Mouse (Mus musculus): ENCODE measurements around the gene Cpsf4. TPM values are rescaled to one million over a fixed set of nuclear protein-coding genes. Genes with fewer than 3 reads are reported as not detected.
"Not testable (repeated sequence)": the region's sequence is repeated elsewhere in the genome, so short reads cannot be mapped to it uniquely, and the experiment has no call there.

Cpsf4 gene
- polyA plus RNA-seq (2014; fragmentation: Nextera tagmentation; extraction: Ambion mirVana): 27.3 and 31.9 TPM in 2 replicates

- WGBS: under 1% methylated on average over 50 of the region's 51 CpGs
- Histone ChIP-seq H3K9ac (ENCODE audit: low read depth, low read length) (peak within 1 kb of the TSS; percentile 88), H3K4me1 (replicated peaks; ENCODE audit: control insufficient read depth, insufficient read depth, low read length) (peaks cover 4% of the 10 kb centered on the region; the same call in 1 of the 2 replicates), H3K4me2 (replicated peaks; ENCODE audit: low read depth, low read length) (peak within 1 kb of the TSS; percentile 68), H3K9me3 (ENCODE audit: control insufficient read depth, low read length) (no peaks in the 10 kb centered on the region), H3K27ac (ENCODE audit: low read depth, low read length) (peak within 1 kb of the TSS; percentile 70), H3K36me3 (ENCODE audit: control insufficient read depth, insufficient read depth, low read length) (0 out of 2 replicates have a peak, but pooled peaks cover 3% of the 10 kb centered on the region), H3K27me3 (ENCODE audit: control insufficient read depth, insufficient read depth, low read length) (no peaks in the 10 kb centered on the region), H3K4me3 (ENCODE audit: low read depth, low read length) (peak within 1 kb of the TSS; percentile 90)
- ATAC-seq (ENCODE audit: low FRiP score): peak; percentile 97
- DNase-seq (ENCODE audit: low spot score): peak; percentile 100
Measured at GRCm38 (mm10) chr5:145166536-145167305, at the start of gene Cpsf4, which contains the start of gene Ptcd1. Gene Cpsf4 (plus strand): TSS chr5:145167213. Gene Ptcd1 (minus strand): TSS chr5:145167108.

- Histone ChIP-seq H3K4me1 (replicated peaks; ENCODE audit: control insufficient read depth, insufficient read depth, low read length) (no peaks in the 10 kb centered on the region), H3K4me3 (ENCODE audit: low read depth, low read length) (no peak overlapping the region), H3K4me2 (replicated peaks; ENCODE audit: low read depth, low read length) (no peak overlapping the region), H3K9me3 (ENCODE audit: control insufficient read depth, low read length) (no peaks in the 10 kb centered on the region), H3K27me3 (ENCODE audit: control insufficient read depth, insufficient read depth, low read length) (peaks cover 6% of the 10 kb centered on the region), H3K36me3 (ENCODE audit: control insufficient read depth, insufficient read depth, low read length) (no peaks in the 10 kb centered on the region), H3K27ac (ENCODE audit: low read depth, low read length) (no peak overlapping the region), H3K9ac (ENCODE audit: low read depth, low read length) (no peak overlapping the region)
- DNase-seq (ENCODE audit: low spot score) (no peak), ATAC-seq (ENCODE audit: low FRiP score) (no peak)
- 65% methylated on average over 6 of the region's 6 CpGs for WGBS
Measured at GRCm38 (mm10) chr5:145118005-145118404, 49.0 kb upstream of the Cpsf4 start.

GRCm38 (mm10) chr5:145118461-145118860, 48.6 kb upstream of the Cpsf4 start:
- Histone ChIP-seq H3K4me2 (replicated peaks; ENCODE audit: low read depth, low read length) (no peak overlapping the region), H3K27ac (ENCODE audit: low read depth, low read length) (no peak overlapping the region), H3K36me3 (ENCODE audit: control insufficient read depth, insufficient read depth, low read length) (no peaks in the 10 kb centered on the region), H3K9me3 (ENCODE audit: control insufficient read depth, low read length) (no peaks in the 10 kb centered on the region), H3K9ac (ENCODE audit: low read depth, low read length) (no peak overlapping the region), H3K4me3 (ENCODE audit: low read depth, low read length) (no peak overlapping the region), H3K4me1 (replicated peaks; ENCODE audit: control insufficient read depth, insufficient read depth, low read length) (no peaks in the 10 kb centered on the region), H3K27me3 (ENCODE audit: control insufficient read depth, insufficient read depth, low read length) (peaks cover 6% of the 10 kb centered on the region)
- no peak for ATAC-seq (ENCODE audit: low FRiP score)
- DNase-seq (ENCODE audit: low spot score): no peak
- 92% methylated on average over 5 of the region's 5 CpGs for WGBS

- no peak overlapping the region for H3K9ac ChIP-seq (ENCODE audit: low read depth, low read length)
- H3K27me3 ChIP-seq (ENCODE audit: control insufficient read depth, insufficient read depth, low read length): peaks cover 4% of the 10 kb centered on the region
- no peak overlapping the region for H3K4me3 ChIP-seq (ENCODE audit: low read depth, low read length)
- WGBS: 87% methylated on average over 2 of the region's 2 CpGs
- no peaks in the 10 kb centered on the region for H3K9me3 ChIP-seq (ENCODE audit: control insufficient read depth, low read length)
- DNase-seq (ENCODE audit: low spot score) (peak; percentile 22), ATAC-seq (ENCODE audit: low FRiP score) (no peak)
- no peak overlapping the region for H3K4me2 ChIP-seq (replicated peaks; ENCODE audit: low read depth, low read length)
- H3K36me3 ChIP-seq (ENCODE audit: control insufficient read depth, insufficient read depth, low read length): no peaks in the 10 kb centered on the region
- H3K4me1 ChIP-seq (replicated peaks; ENCODE audit: control insufficient read depth, insufficient read depth, low read length): no peaks in the 10 kb centered on the region
- no peak overlapping the region for H3K27ac ChIP-seq (ENCODE audit: low read depth, low read length)
Measured at GRCm38 (mm10) chr5:145119385-145119784, 47.6 kb upstream of the Cpsf4 start.

GRCm38 (mm10) chr5:145120921-145121320, 46.1 kb upstream of the Cpsf4 start:
- WGBS: 75% methylated on average over 7 of the region's 7 CpGs
- ATAC-seq (ENCODE audit: low FRiP score): no peak

GRCm38 (mm10) chr5:145123396-145123795, 43.6 kb upstream of the Cpsf4 start:
- H3K9me3 ChIP-seq (ENCODE audit: control insufficient read depth, low read length): no peaks in the 10 kb centered on the region
- peaks cover 4% of the 10 kb centered on the region; the same call in 1 of the 2 replicates for H3K36me3 ChIP-seq (ENCODE audit: control insufficient read depth, insufficient read depth, low read length)
- no peak for DNase-seq (ENCODE audit: low spot score)
- no peak overlapping the region for H3K9ac ChIP-seq (ENCODE audit: low read depth, low read length)
- 95% methylated on average over 19 of the region's 19 CpGs for WGBS
- H3K4me3 ChIP-seq (ENCODE audit: low read depth, low read length): no peak overlapping the region
- H3K27me3 ChIP-seq (ENCODE audit: control insufficient read depth, insufficient read depth, low read length): no peaks in the 10 kb centered on the region
- H3K27ac ChIP-seq (ENCODE audit: low read depth, low read length): no peak overlapping the region
- no peak for ATAC-seq (ENCODE audit: low FRiP score)
- H3K4me2 ChIP-seq (replicated peaks; ENCODE audit: low read depth, low read length): no peak overlapping the region
- H3K4me1 ChIP-seq (replicated peaks; ENCODE audit: control insufficient read depth, insufficient read depth, low read length): no peaks in the 10 kb centered on the region

More at GRCm38 (mm10) chr5:145120921-145121320, 46.1 kb upstream of the Cpsf4 start:
- no peaks in the 10 kb centered on the region for H3K27me3 ChIP-seq (ENCODE audit: control insufficient read depth, insufficient read depth, low read length)
- no peak overlapping the region for H3K4me3 ChIP-seq (ENCODE audit: low read depth, low read length)
- H3K9me3 ChIP-seq (ENCODE audit: control insufficient read depth, low read length): no peaks in the 10 kb centered on the region
- no peaks in the 10 kb centered on the region for H3K36me3 ChIP-seq (ENCODE audit: control insufficient read depth, insufficient read depth, low read length)
- DNase-seq (ENCODE audit: low spot score): no peak
- H3K4me1 ChIP-seq (replicated peaks; ENCODE audit: control insufficient read depth, insufficient read depth, low read length): no peaks in the 10 kb centered on the region
- H3K27ac ChIP-seq (ENCODE audit: low read depth, low read length): no peak overlapping the region
- no peak overlapping the region for H3K4me2 ChIP-seq (replicated peaks; ENCODE audit: low read depth, low read length)
- no peak overlapping the region for H3K9ac ChIP-seq (ENCODE audit: low read depth, low read length)

- Histone ChIP-seq H3K4me2 (replicated peaks; ENCODE audit: low read depth, low read length) (no peak overlapping the region), H3K27me3 (ENCODE audit: control insufficient read depth, insufficient read depth, low read length) (no peaks in the 10 kb centered on the region), H3K4me3 (ENCODE audit: low read depth, low read length) (no peak overlapping the region), H3K9me3 (ENCODE audit: control insufficient read depth, low read length) (no peaks in the 10 kb centered on the region), H3K27ac (ENCODE audit: low read depth, low read length) (no peak overlapping the region), H3K4me1 (replicated peaks; ENCODE audit: control insufficient read depth, insufficient read depth, low read length) (no peaks in the 10 kb centered on the region), H3K9ac (ENCODE audit: low read depth, low read length) (no peak overlapping the region), H3K36me3 (ENCODE audit: control insufficient read depth, insufficient read depth, low read length) (peaks cover 12% of the 10 kb centered on the region; the same call in 1 of the 2 replicates)
- 96% methylated on average over 9 of the region's 9 CpGs for WGBS
- ATAC-seq (ENCODE audit: low FRiP score) (no peak), DNase-seq (ENCODE audit: low spot score) (no peak)
Measured at GRCm38 (mm10) chr5:145126580-145126979, 40.4 kb upstream of the Cpsf4 start.

- WGBS: 93% methylated on average over 4 of the region's 4 CpGs
- no peak for ATAC-seq (ENCODE audit: low FRiP score)
- Histone ChIP-seq H3K4me1 (replicated peaks; ENCODE audit: control insufficient read depth, insufficient read depth, low read length) (no peaks in the 10 kb centered on the region), H3K4me3 (ENCODE audit: low read depth, low read length) (no peak overlapping the region), H3K36me3 (ENCODE audit: control insufficient read depth, insufficient read depth, low read length) (peaks cover 22% of the 10 kb centered on the region), H3K9me3 (ENCODE audit: control insufficient read depth, low read length) (no peaks in the 10 kb centered on the region), H3K27me3 (ENCODE audit: control insufficient read depth, insufficient read depth, low read length) (no peaks in the 10 kb centered on the region), H3K4me2 (replicated peaks; ENCODE audit: low read depth, low read length) (no peak overlapping the region), H3K27ac (ENCODE audit: low read depth, low read length) (no peak overlapping the region), H3K9ac (ENCODE audit: low read depth, low read length) (no peak overlapping the region)
- no peak for DNase-seq (ENCODE audit: low spot score)
Measured at GRCm38 (mm10) chr5:145129124-145129523, 37.9 kb upstream of the Cpsf4 start.

GRCm38 (mm10) chr5:145129773-145130172, 37.2 kb upstream of the Cpsf4 start:
- H3K4me1 ChIP-seq (replicated peaks; ENCODE audit: control insufficient read depth, insufficient read depth, low read length); H3K27me3 ChIP-seq (ENCODE audit: control insufficient read depth, insufficient read depth, low read length); DNase-seq (ENCODE audit: low spot score); H3K27ac ChIP-seq (ENCODE audit: low read depth, low read length); H3K9me3 ChIP-seq (ENCODE audit: control insufficient read depth, low read length); H3K9ac ChIP-seq (ENCODE audit: low read depth, low read length); H3K4me2 ChIP-seq (replicated peaks; ENCODE audit: low read depth, low read length); ATAC-seq (ENCODE audit: low FRiP score); H3K4me3 ChIP-seq (ENCODE audit: low read depth, low read length): not testable (repeated sequence)
- H3K36me3 ChIP-seq (ENCODE audit: control insufficient read depth, insufficient read depth, low read length): peaks cover 28% of the 10 kb centered on the region
- WGBS: 81% methylated on average over 4 of the region's 6 CpGs

All from hindbrain, embryonic 11.5 days (tissue).